Mouse (Mus musculus): Measurements from ENCODE around the gene Adtrp.

Adtrp gene

GRCm38 (mm10) chr13:41779603-41780180, 67.8 kb downstream of the Adtrp start:
- DNase-seq (ENCODE audit: low read depth) = no peak

- peak; percentile 42 for DNase-seq (ENCODE audit: low read depth)
Measured at GRCm38 (mm10) chr13:41773812-41774376, 73.6 kb downstream of the Adtrp start.

GRCm38 (mm10) chr13:41771061-41771460, 76.4 kb downstream of the Adtrp start:
- no peak for DNase-seq (ENCODE audit: low read depth)

- no peak for DNase-seq (ENCODE audit: low read depth)
Measured at GRCm38 (mm10) chr13:41767941-41768340, 79.5 kb downstream of the Adtrp start.

GRCm38 (mm10) chr13:41761986-41762385, 85.5 kb downstream of the Adtrp start:
- peak; percentile 11 for DNase-seq (ENCODE audit: low read depth)

GRCm38 (mm10) chr13:41760484-41760883, 87.0 kb downstream of the Adtrp start:
- no peak for DNase-seq (ENCODE audit: low read depth)

GRCm38 (mm10) chr13:41758550-41759465, 88.7 kb downstream of the Adtrp start:
- no peak for DNase-seq (ENCODE audit: low read depth)

- no peak for DNase-seq (ENCODE audit: low read depth)
Measured at GRCm38 (mm10) chr13:41753114-41753513, 94.4 kb downstream of the Adtrp start.

- no peak for DNase-seq (ENCODE audit: low read depth)
Measured at GRCm38 (mm10) chr13:41750481-41750880, 97.0 kb downstream of the Adtrp start.

- DNase-seq (ENCODE audit: low read depth) = no peak
Measured at GRCm38 (mm10) chr13:41748866-41749265, 98.6 kb downstream of the Adtrp start.

GRCm38 (mm10) chr13:41747691-41748090, 99.8 kb downstream of the Adtrp start:
- DNase-seq (ENCODE audit: low read depth) = no peak

- peak; percentile 79 for DNase-seq (ENCODE audit: low read depth)
Measured at GRCm38 (mm10) chr13:41746971-41747615, 100.4 kb downstream of the Adtrp start.

GRCm38 (mm10) chr13:41740456-41741085, 106.9 kb downstream of the Adtrp start:
- DNase-seq (ENCODE audit: low read depth) = no peak

- no peak for DNase-seq (ENCODE audit: low read depth)
Measured at GRCm38 (mm10) chr13:41737628-41738309, 109.7 kb downstream of the Adtrp start.

- no peak for DNase-seq (ENCODE audit: low read depth)
Measured at GRCm38 (mm10) chr13:41729660-41730059, 117.8 kb downstream of the Adtrp start.

- no peak for DNase-seq (ENCODE audit: low read depth)
Measured at GRCm38 (mm10) chr13:41727803-41728202, 119.7 kb downstream of the Adtrp start.

GRCm38 (mm10) chr13:41719331-41719730, 128.2 kb downstream of the Adtrp start:
- DNase-seq (ENCODE audit: low read depth) = no peak

- no peak for DNase-seq (ENCODE audit: low read depth)
Measured at GRCm38 (mm10) chr13:41718051-41718450, 129.4 kb downstream of the Adtrp start.

Data from induced T-regulatory cell, adult 2 months (primary cell).